Mouse (Mus musculus): ENCODE results near the gene Kank3.
A peak's percentile ranks its signal among the peaks of the same experiment; 100 is the strongest.

Gene Kank3

GRCm38 (mm10) chr17:33857816-33858215, 47.5 kb downstream of the Kank3 start:
- DNase-seq (ENCODE audit: low spot score), result no peak

GRCm38 (mm10) chr17:33865330-33866030, 55.2 kb downstream of the Kank3 start:
- peak; percentile 80 for DNase-seq (ENCODE audit: low spot score)

Measured in left cerebral cortex, adult 11 months (tissue).